Mouse (Mus musculus) spleen, adult 18-20 months (tissue): ENCODE results near the gene Opa3.

Experiments used
- DNase-seq, 2 experiments: peaks; one replicate each; pipeline ENCODE4 v3.0.0; 2022; ENCODE audit warnings: mixed read lengths in 2 of 2

Gene Opa3

GRCm38 (mm10) chr7:19214940-19215339, 13.2 kb upstream of the Opa3 start:
- no peak for DNase-seq

GRCm38 (mm10) chr7:19217492-19217891, 10.6 kb upstream of the Opa3 start:
- no peak for DNase-seq

- no peak for DNase-seq
These were observed 10.2 kb upstream of the Opa3 start for GRCm38 (mm10) chr7:19217944-19218343.

- DNase-seq: no peak
These were observed 8.1 kb upstream of the Opa3 start for GRCm38 (mm10) chr7:19220061-19220460.

- no peak for DNase-seq
These were observed 5.9 kb upstream of the Opa3 start for GRCm38 (mm10) chr7:19222189-19222588.

- DNase-seq: no peak
These were observed 5.3 kb upstream of the Opa3 start for GRCm38 (mm10) chr7:19222875-19223274.

- DNase-seq: no peak
These were observed 3.2 kb upstream of the Opa3 start for GRCm38 (mm10) chr7:19224933-19225332.

GRCm38 (mm10) chr7:19226817-19227797, 1.0 kb upstream of the Opa3 start:
- DNase-seq: no peak

- DNase-seq: no peak
These were observed 637 bp downstream of the Opa3 start for GRCm38 (mm10) chr7:19228793-19229148.

GRCm38 (mm10) chr7:19229404-19229803, 1.3 kb downstream of the Opa3 start:
- DNase-seq: no peak

- DNase-seq: no peak
These were observed 2.0 kb downstream of the Opa3 start for GRCm38 (mm10) chr7:19230041-19230580.

- DNase-seq: no peak
These were observed 2.8 kb downstream of the Opa3 start for GRCm38 (mm10) chr7:19230899-19231298.

- no peak for DNase-seq
These were observed 3.7 kb downstream of the Opa3 start for GRCm38 (mm10) chr7:19231849-19232248.

- no peak for DNase-seq
These were observed 6.5 kb downstream of the Opa3 start for GRCm38 (mm10) chr7:19234652-19235051.

- DNase-seq: no peak
These were observed 7.0 kb downstream of the Opa3 start for GRCm38 (mm10) chr7:19235092-19235671.

- DNase-seq: no peak
These were observed 8.3 kb downstream of the Opa3 start for GRCm38 (mm10) chr7:19236411-19236810.

GRCm38 (mm10) chr7:19238344-19238743, 10.2 kb downstream of the Opa3 start:
- DNase-seq: no peak

- DNase-seq: peak; percentile 76 to 90
These were observed 11.3 kb downstream of the Opa3 start for GRCm38 (mm10) chr7:19239423-19239822.

- DNase-seq: no peak
These were observed 11.9 kb downstream of the Opa3 start for GRCm38 (mm10) chr7:19239986-19240385.

- DNase-seq: no peak
These were observed 12.8 kb downstream of the Opa3 start for GRCm38 (mm10) chr7:19240905-19241463.

GRCm38 (mm10) chr7:19242005-19242404, 13.9 kb downstream of the Opa3 start:
- DNase-seq: no peak

GRCm38 (mm10) chr7:19243858-19244257, 15.7 kb downstream of the Opa3 start:
- DNase-seq: no peak

- no peak for DNase-seq
These were observed 16.9 kb downstream of the Opa3 start for GRCm38 (mm10) chr7:19245083-19245482.

- DNase-seq: no peak
These were observed 18.7 kb downstream of the Opa3 start for GRCm38 (mm10) chr7:19246855-19247254.
